Mouse (Mus musculus): ENCODE data around the gene Cep57l1.

Gene Cep57l1

DNA sequence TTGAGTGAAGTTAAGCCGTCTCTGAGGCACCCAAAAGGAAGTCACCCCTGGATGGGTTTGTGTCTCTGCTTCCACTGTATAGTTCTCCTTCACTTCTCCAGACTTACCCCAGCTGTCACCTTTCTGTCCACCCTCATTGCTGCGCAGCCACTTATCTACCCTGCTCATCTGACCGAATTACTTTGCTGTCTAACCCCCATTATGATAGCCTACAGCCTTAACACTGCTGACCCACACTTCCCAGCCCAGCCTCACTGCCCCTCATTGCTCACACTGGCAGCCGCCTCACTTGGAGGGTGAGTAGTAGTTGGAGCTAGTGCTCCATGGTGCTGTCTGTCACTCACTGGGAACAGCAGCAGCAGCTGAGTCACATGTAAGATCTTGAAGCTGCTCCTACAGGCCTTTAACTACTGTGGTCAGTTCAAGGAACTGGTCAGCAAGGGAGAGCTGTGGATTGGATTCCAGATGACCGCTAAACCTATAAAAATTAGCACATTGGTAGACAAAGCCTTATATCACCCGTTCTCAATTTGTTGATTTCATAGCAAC is 4.7 kb upstream of the Cep57l1 start:
- no peak for DNase-seq

- DNase-seq: no peak
Observed at GRCm38 (mm10) chr10:41812566-41812965, 2.9 kb upstream of the Cep57l1 start.

DNA sequence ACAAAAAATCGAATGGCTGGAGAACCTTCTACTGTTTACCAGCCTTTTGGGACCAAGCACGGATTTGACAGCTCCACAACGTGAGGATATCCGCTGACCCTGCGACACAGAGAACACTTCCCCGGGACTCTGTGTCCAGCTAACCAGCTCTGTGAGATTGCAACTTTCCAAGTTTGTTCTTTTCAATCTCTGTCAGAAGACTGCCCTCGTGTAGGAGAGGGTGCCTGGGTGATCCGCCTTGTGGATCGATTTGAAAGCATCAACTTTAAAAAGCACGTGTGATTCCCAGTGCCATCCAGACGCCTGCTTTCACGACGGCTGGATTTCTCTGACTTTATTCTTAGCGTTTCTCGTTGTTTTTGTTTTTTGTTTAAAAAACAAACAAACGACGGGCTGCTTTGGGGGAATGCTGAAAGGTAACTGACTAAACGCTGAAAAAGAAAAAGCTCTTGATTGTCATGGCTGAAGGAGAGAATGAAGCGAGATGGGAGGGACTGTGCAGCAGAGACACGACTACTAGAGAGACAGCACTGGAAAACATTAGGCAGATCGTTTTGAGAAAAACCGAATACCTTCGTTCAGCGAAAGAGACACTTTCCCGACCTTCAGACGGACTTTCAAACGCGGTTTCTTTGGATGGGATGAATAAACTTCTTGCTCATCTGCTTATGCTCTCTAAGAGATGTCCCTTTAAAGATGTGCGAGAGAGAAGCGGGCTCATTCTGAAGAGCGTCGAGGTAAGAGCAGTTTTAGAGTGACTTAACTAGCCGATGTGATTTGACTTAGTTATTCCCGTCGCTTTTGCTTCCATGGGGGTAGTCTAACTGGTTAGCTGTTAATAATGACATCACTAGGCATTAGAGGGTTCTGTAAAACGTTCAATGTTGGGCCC is 1.1 kb upstream of the Cep57l1 start:
- DNase-seq: no peak

GRCm38 (mm10) chr10:41809080-41809770 is 446 bp downstream of the Cep57l1 start:
- DNase-seq: peak; percentile 86

- no peak for DNase-seq
Observed at GRCm38 (mm10) chr10:41805729-41806355, 3.8 kb downstream of the Cep57l1 start.

DNA sequence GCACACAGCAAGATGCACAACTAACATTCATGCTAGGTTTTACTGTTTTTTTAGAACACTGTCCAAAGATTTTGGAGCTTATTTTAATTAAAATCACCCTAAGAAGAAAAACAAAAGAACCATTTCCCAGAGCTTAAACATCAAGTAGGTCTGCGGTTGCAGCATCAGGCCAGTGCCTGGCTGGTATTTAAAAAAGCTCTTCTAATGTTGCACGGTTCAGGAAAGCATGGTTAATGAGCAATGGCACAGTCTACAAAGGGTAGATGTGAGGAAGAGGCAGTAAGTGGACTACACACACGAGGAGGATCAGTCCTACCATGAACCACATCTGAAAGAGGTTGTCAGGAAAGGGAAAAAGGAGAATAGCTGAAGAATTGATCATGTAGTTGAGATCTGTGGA is 5.0 kb downstream of the Cep57l1 start:
- no peak for DNase-seq

DNA sequence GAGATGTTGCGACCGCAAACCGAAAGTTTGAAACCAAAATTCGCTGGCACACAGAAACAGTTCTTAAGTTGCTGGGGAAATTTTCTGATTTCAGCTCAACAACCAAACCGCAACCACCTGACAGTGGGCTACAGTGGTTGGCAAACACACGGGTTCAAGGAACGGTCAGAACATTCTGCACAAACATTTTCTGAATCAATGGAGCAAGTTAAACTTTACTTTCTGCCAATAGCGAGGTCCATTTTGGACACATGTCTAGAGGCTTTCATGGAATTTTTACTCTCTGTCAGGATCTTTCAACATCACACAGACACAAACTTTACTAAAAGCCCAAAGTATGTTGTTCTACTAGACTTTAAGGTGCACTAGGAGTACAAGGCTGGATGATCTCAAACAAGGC is 6.2 kb downstream of the Cep57l1 start:
- DNase-seq: no peak

GRCm38 (mm10) chr10:41797253-41797652 is 12.4 kb downstream of the Cep57l1 start:
- DNase-seq: no peak

- no peak for DNase-seq
Observed at GRCm38 (mm10) chr10:41792375-41792774, 17.3 kb downstream of the Cep57l1 start.

DNA sequence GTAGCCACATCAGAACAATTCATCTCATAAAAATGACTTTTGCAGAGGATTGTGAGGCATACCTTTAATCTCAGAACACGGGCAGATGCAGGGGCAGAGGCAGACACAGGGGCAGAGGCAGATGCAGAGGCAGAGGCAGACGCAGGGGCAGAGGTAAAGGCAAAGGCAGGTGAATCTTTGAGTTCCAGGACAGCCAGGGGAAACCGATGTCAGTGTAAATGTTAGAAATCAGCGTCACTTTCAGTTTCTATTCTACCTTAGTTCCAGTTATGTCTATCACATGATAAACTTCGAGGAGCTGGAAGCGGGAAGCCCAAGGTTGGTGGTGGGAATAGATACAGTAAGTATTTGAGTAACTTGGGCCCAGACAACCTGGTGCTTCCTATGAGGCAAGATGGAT is 42.4 kb downstream of the Cep57l1 start:
- no peak for DNase-seq

- no peak for DNase-seq
Observed at GRCm38 (mm10) chr10:41766280-41766679, 43.4 kb downstream of the Cep57l1 start.

GRCm38 (mm10) chr10:41765586-41765985 is 44.1 kb downstream of the Cep57l1 start:
- no peak for DNase-seq

GRCm38 (mm10) chr10:41763741-41764385 is 45.8 kb downstream of the Cep57l1 start:
- no peak for DNase-seq

- DNase-seq: no peak
Observed at GRCm38 (mm10) chr10:41760866-41761265, 48.8 kb downstream of the Cep57l1 start.

GRCm38 (mm10) chr10:41758041-41758440 is 51.6 kb downstream of the Cep57l1 start:
- DNase-seq: no peak

DNA sequence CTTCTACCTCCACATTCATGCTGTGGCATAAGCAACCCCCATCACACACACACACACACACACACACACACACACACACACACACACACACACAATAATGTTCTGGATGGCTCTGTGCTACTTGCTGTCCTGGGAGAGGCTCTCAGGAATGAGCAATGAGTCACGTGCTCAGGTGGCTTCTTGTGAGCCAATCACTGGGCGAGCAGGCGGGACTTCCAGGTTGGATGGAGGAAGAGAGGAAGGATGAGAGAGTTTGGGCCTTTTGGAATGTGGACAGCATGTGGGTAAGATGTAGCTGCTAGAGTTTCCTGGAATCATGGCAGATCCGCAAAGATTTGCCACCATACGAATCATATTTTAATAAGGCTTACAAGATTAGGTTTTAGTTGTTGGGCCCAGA is 52.4 kb downstream of the Cep57l1 start:
- DNase-seq: no peak

GRCm38 (mm10) chr10:41751867-41752480 is 57.7 kb downstream of the Cep57l1 start:
- peak; percentile 51 for DNase-seq

DNA sequence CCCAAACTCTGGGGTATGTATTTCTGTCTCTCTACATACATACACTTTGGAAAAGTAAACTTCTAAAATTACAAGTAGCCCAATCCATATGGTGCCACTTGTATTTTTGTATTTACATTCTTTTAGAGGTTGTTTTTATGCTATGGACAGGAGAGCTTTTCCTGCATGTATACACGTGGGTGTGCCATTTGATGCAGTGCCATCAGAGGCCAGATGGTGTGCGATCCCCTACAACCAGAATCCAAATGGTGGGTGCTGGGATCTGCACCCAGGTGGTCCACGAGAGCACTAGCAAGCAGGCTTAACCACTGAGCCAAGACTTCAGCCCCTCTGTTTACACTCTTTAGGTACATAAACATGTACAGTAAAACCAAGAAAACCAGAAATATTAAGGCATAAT is 60.4 kb downstream of the Cep57l1 start:
- DNase-seq: no peak

GRCm38 (mm10) chr10:41746554-41746953 is 63.1 kb downstream of the Cep57l1 start:
- no peak for DNase-seq

DNA sequence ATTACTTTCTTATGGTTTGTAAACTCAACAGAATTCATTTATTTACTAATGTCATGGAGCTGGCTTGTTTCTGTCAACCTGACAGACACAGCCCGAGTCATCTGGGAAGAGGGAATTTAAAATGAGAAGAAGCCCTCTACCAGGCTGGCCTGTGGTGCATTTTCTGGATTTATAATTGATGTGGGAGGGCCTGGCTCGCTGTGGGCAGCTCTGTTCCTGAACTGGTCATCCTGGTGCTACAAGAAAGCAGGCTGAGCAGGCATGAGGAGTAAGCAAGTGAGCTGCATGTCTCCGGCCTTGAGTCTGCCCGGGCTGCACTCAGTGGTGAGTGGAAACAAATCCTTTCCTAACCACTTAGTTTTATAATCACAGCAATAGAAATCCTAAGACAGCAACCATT is 65.7 kb downstream of the Cep57l1 start:
- DNase-seq: no peak

GRCm38 (mm10) chr10:41740221-41740620 is 69.5 kb downstream of the Cep57l1 start:
- DNase-seq: no peak

DNA sequence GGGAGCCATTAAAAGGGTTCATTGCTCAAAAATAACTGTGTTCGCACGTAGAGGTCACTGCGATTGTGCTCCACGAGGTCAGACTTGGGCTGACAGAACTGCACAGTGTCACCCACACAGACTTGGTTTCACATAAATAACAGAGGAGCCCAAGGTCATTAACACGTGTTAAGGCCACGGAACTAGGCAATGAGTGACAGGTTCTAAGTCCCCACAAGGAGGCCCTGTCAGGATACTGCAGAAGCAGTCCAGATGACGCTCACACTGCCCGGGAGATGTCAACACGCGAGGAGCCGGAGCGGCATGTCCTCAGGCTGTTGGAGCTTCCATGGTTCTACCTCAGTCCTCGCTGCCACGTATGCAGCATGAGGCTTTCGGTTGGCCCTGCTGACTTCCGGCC is 72.4 kb downstream of the Cep57l1 start:
- no peak for DNase-seq

GRCm38 (mm10) chr10:41735398-41735797 is 74.3 kb downstream of the Cep57l1 start:
- no peak for DNase-seq

All from thymus, postnatal 14 days (tissue).